20 mouse cellular contexts compared by ENCODE assay signal in the genomic region with DNA sequence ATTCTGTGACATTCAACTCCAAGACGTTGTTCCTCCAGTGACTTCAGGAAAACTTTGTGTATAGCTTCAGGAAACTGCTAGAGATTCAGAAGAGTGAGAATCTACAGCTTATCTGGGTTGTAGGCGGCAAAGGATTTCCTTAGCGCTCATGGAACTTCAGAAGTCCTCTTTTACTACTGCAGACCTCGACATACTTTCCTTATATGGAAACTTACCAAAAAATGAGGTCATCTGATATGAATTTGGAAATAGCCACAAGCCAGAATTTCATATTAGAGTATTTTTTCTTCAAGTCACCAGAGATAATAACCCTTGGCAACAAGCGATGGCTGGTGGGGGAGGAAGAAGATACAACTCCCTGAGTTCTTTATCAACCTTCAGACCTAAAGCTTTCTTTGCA. TPM values are rescaled to one million over a fixed set of nuclear protein-coding genes. Genes with fewer than 3 reads are reported as not detected.
DNase-seq lines count a peak whose midpoint lies in the region; ATAC-seq and TF ChIP-seq lines count a peak whose summit lies in the region.
"Had no signal": no experiment of that assay in that cellular context is flagged by ENCODE, and none has a peak within 500 bp of the region (broad histone marks: within the 10 kb centered on the region; RNA-seq: fewer than 3 reads in every experiment).

No protein-coding gene starts in this region.

- ATAC-seq in lung, postnatal 0 days, result no peak
- ATAC-seq in granulocyte monocyte progenitor cell, adult 5-6 weeks (replicated peaks; ENCODE audit: poor library complexity, severe bottlenecking), result peak; percentile 30
- no peak for ATAC-seq in midbrain, postnatal 0 days (ENCODE audit: low FRiP score)
- ATAC-seq: forebrain, postnatal 0 days had no signal

- no peak overlapping the region for H3K4me3 ChIP-seq in lung, postnatal 0 days (ENCODE audit: low read depth, low read length)
- no peak overlapping the region for H3K4me3 ChIP-seq in lung, adult 2 months (replicated peaks; ENCODE audit: extremely low read depth, low read depth, low read length)
- no peak overlapping the region for H3K4me3 ChIP-seq in midbrain, postnatal 0 days (ENCODE audit: low read depth, low read length)
- H3K4me3 ChIP-seq: hindbrain, embryonic 15.5 days; left cerebral cortex, adult 2 months; limb, embryonic 10.5 days; liver, embryonic 13.5 days; midbrain, embryonic 10.5 days had no signal

- no peaks in the 10 kb centered on the region; the same call in 1 of the 2 replicates for H3K4me1 ChIP-seq in lung, postnatal 0 days (ENCODE audit: insufficient read depth, low read depth, low read length)
- no peaks in the 10 kb centered on the region; the same call in 1 of the 2 replicates for H3K4me1 ChIP-seq in lung, adult 2 months (ENCODE audit: control insufficient read depth, insufficient read depth, low read length)
- no peaks in the 10 kb centered on the region for H3K4me1 ChIP-seq in midbrain, postnatal 0 days (ENCODE audit: insufficient read depth, low read length)
- H3K4me1 ChIP-seq: hindbrain, embryonic 15.5 days; limb, embryonic 10.5 days; midbrain, embryonic 10.5 days had no signal

- H3K4me2 ChIP-seq in lung, postnatal 0 days (replicated peaks; ENCODE audit: low read depth, low read length), result no peak overlapping the region
- no peak overlapping the region for H3K4me2 ChIP-seq in midbrain, postnatal 0 days (ENCODE audit: low read depth, low read length, poor library complexity, severe bottlenecking)
- H3K4me2 ChIP-seq: hindbrain, embryonic 15.5 days; liver, embryonic 13.5 days had no signal

- TF ChIP-seq EP300 in lung, postnatal 0 days (IDR thresholded peaks at IDR 0.05), result no peak

- H3K9ac ChIP-seq in lung, postnatal 0 days (replicated peaks; ENCODE audit: low read depth), result no peak overlapping the region
- no peak overlapping the region for H3K9ac ChIP-seq in midbrain, postnatal 0 days (replicated peaks; ENCODE audit: low read length, poor library complexity, severe bottlenecking)
- H3K9ac ChIP-seq: forebrain, postnatal 0 days; hindbrain, embryonic 15.5 days; liver, embryonic 13.5 days had no signal

- 52% methylated on average over 5 of the region's 5 CpGs for WGBS in lung, postnatal 0 days
- 39% methylated on average over 5 of the region's 5 CpGs for WGBS in lung, adult 2 months
- 87% methylated on average over 5 of the region's 5 CpGs for WGBS in midbrain, postnatal 0 days

- no peaks in the 10 kb centered on the region for H3K27me3 ChIP-seq in lung, postnatal 0 days (replicated peaks; ENCODE audit: insufficient read depth, low read length)
- H3K27me3 ChIP-seq in midbrain, postnatal 0 days (ENCODE audit: insufficient read depth, low read length), result no peaks in the 10 kb centered on the region
- H3K27me3 ChIP-seq: hindbrain, embryonic 15.5 days; liver, embryonic 13.5 days had no signal

- TF ChIP-seq POLR2A in lung, adult 2 months (IDR thresholded peaks at IDR 0.05; ENCODE audit: borderline replicate concordance, extremely low read depth, low read depth, low read length), result no peak

- no peaks in the 10 kb centered on the region for H3K9me3 ChIP-seq in lung, postnatal 0 days (ENCODE audit: low read length)
- H3K9me3 ChIP-seq in midbrain, postnatal 0 days (ENCODE audit: low read length), result no peaks in the 10 kb centered on the region
- H3K9me3 ChIP-seq: G1E; hindbrain, embryonic 15.5 days; limb, embryonic 10.5 days; liver, embryonic 13.5 days; midbrain, embryonic 10.5 days had no signal

- H3K27ac ChIP-seq in lung, postnatal 0 days (ENCODE audit: low read length), result no peak overlapping the region
- no peak overlapping the region for H3K27ac ChIP-seq in midbrain, postnatal 0 days (ENCODE audit: low read depth, low read length)
- H3K27ac ChIP-seq: hindbrain, embryonic 15.5 days; left cerebral cortex, adult 2 months; limb, embryonic 10.5 days; liver, embryonic 13.5 days; midbrain, embryonic 10.5 days had no signal

- no peaks in the 10 kb centered on the region for H3K36me3 ChIP-seq in lung, postnatal 0 days (ENCODE audit: insufficient read depth, low read length)
- no peaks in the 10 kb centered on the region for H3K36me3 ChIP-seq in midbrain, postnatal 0 days (ENCODE audit: insufficient read depth, low read length)
- H3K36me3 ChIP-seq: G1E; hindbrain, embryonic 15.5 days; limb, embryonic 10.5 days; liver, embryonic 13.5 days; midbrain, embryonic 10.5 days had no signal

- intact Hi-C loops in heart, postnatal 36 days (cut with DNase I), result no loop called here

- TF ChIP-seq CTCF in lung, postnatal 0 days (IDR thresholded peaks at IDR 0.05), result no peak
- TF ChIP-seq CTCF in lung, adult 2 months (IDR thresholded peaks at IDR 0.05; ENCODE audit: insufficient read depth, low read length), result no peak
- no peak for TF ChIP-seq CTCF in midbrain, postnatal 0 days (IDR thresholded peaks at IDR 0.05)

- peak; percentile 11 for DNase-seq in heart, adult 8-10 months (ENCODE audit: low spot score)
- DNase-seq in heart, postnatal 36 days, result no peak
- DNase-seq in lung, postnatal 0 days (ENCODE audit: low spot score), result peak; percentile 44
- no peak for DNase-seq in lung, adult 2 months
- no peak for DNase-seq in midbrain, postnatal 0 days (ENCODE audit: low spot score)
- DNase-seq in retina, embryonic 14.5 days (ENCODE audit: low spot score), result no peak
- DNase-seq: cerebellum, adult 2 months; forebrain, postnatal 0 days; kidney, adult 18-20 months; kidney, postnatal 14 days; liver, embryonic 13.5 days; lung, postnatal 14 days; thymus, adult 18-20 months had no signal

RNA-seq across cellular contexts. Expression of gene Il7r, which starts 6.0 kb away (rescaled TPM):
- total RNA-seq in heart, adult 8-10 months (2022), result under 1 TPM; 0.11 to 0.37 (median 0.27) TPM
- under 1 TPM; 0.14 to 0.33 TPM for total RNA-seq in heart, postnatal 36 days (2021)
- 0.74 and 0.76 TPM in 2 replicates for polyA plus RNA-seq in lung, postnatal 0 days (2015; fragmentation: Nextera tagmentation; extraction: Ambion mirVana)
- 1.4 and 2.3 TPM in 2 replicates for polyA plus RNA-seq in lung, adult 2 months (2012; rRNA removed)
- not detected in 2 replicates for total RNA-seq in granulocyte monocyte progenitor cell, adult 5-6 weeks (2014; fragmentation: Nextera tagmentation)
- 0.09 TPM in 1 of 2 replicates, not detected in the other for total RNA-seq in granulocyte monocyte progenitor cell, adult 5-6 weeks (2017)
- total RNA-seq in midbrain, postnatal 0 days (2014; rRNA removed), result 0.11 TPM in 1 of 2 replicates, not detected in the other
- 0.05 TPM in 1 of 2 replicates, not detected in the other for polyA plus RNA-seq in midbrain, postnatal 0 days (2015; fragmentation: Nextera tagmentation; extraction: Ambion mirVana)
- polyA plus RNA-seq: C2C12; forebrain, postnatal 0 days; G1E; limb, embryonic 10.5 days had no signal

Comparison
In these comparisons a context has a peak if more than half of its experiments do, and no peak if none do; other contexts are left out.
1. DNase-seq: peak in heart, adult 8-10 months (single experiment) and lung, postnatal 0 days (single experiment); none in heart, postnatal 36 days (0 of 2), lung, adult 2 months (single experiment), midbrain, postnatal 0 days (single experiment) and retina, embryonic 14.5 days (single experiment).